Mouse (Mus musculus) forebrain, embryonic 16.5 days (tissue): ENCODE measurements around the gene Traf4. TPM values are rescaled to one million over a fixed set of nuclear protein-coding genes. Genes with fewer than 3 reads are reported as not detected.
A peak's percentile ranks its signal among the peaks of the same experiment; 100 is the strongest.

Source experiments
- ATAC-seq: fragments of 200-750 bp; cut with Nextera tagmentation; 2 replicates; pipeline ENCODE4 v1.8.0; 2017; ENCODE audit warnings: mild to moderate bottlenecking, moderate library complexity
- H3K27ac ChIP-seq: fragments of 300-500 bp; sonication (generic); 2 replicates; pipeline ENCODE4 v1.5.1; 2014; ENCODE audit warnings: low read length, control low read depth
- H3K27me3 ChIP-seq: fragments of 300-500 bp; sonication (generic); replicated peaks from 2 replicates; pipeline ENCODE4 v1.6.1; 2014; ENCODE audit warnings: low read length; ENCODE audit not compliant: control insufficient read depth, insufficient read depth
- H3K36me3 ChIP-seq: fragments of 300-500 bp; sonication (generic); 2 replicates; pipeline ENCODE4 v1.6.1; 2014; ENCODE audit not compliant: control insufficient read depth, insufficient read depth
- H3K4me1 ChIP-seq: fragments of 300-500 bp; sonication (generic); replicated peaks from 2 replicates; pipeline ENCODE4 v1.6.1; 2014; ENCODE audit warnings: low read length; ENCODE audit not compliant: control insufficient read depth, insufficient read depth
- H3K4me2 ChIP-seq: fragments of 300-500 bp; sonication (generic); 2 replicates; pipeline ENCODE4 v1.6.1; 2014; ENCODE audit warnings: mild to moderate bottlenecking, low read length, control low read depth
- H3K4me3 ChIP-seq: fragments of 300-500 bp; sonication (generic); replicated peaks from 2 replicates; pipeline ENCODE4 v1.5.1; 2014; ENCODE audit warnings: mild to moderate bottlenecking, low read length, control low read depth
- H3K9ac ChIP-seq: fragments of 300-500 bp; sonication (generic); replicated peaks from 2 replicates; pipeline ENCODE4 v1.6.1; 2014; ENCODE audit warnings: low read depth, low read length, control low read depth
- H3K9me3 ChIP-seq: fragments of 300-500 bp; sonication (generic); 2 replicates; pipeline ENCODE4 v1.6.1; 2016; ENCODE audit warnings: low read length; ENCODE audit not compliant: control insufficient read depth
- WGBS: fragments of 180-500 bp; shearing (Covaris S2); extraction: QIAGEN DNeasy Blood & Tissue Kit; methylation state at CpG from one replicate; pipeline ENCODE4 v1.1.7; 2014; 5-methylcytosine and 5-hydroxymethylcytosine counted together
- microRNA-seq: library from miRNA; unstranded; fragments of <30 nt; microRNA quantifications from one replicate; pipeline ENCODE4, GENCODE M21; 2017
- polyA plus RNA-seq: library from polyadenylated mRNA; unstranded; fragments of >200 nt; fragmentation: Nextera tagmentation; extraction: Ambion mirVana; gene quantifications from 2 replicates; pipeline ENCODE4 v1.2.1, GENCODE M21; 2015

The Traf4 gene
- polyA plus RNA-seq, 1 experiment from 2014 or later = 124 TPM

GRCm38 (mm10) chr11:78118467-78118866 is 46.9 kb downstream of the Traf4 start:
- no peak overlapping the region for H3K4me3 ChIP-seq
- no peak for ATAC-seq
- H3K27ac ChIP-seq = no peak overlapping the region
- H3K36me3 ChIP-seq = no peaks in the 10 kb centered on the region
- no peak overlapping the region for H3K9ac ChIP-seq
- H3K4me1 ChIP-seq = peaks cover 29% of the 10 kb centered on the region
- H3K4me2 ChIP-seq = no peak overlapping the region
- H3K27me3 ChIP-seq = no peaks in the 10 kb centered on the region
- no peaks in the 10 kb centered on the region for H3K9me3 ChIP-seq

DNA sequence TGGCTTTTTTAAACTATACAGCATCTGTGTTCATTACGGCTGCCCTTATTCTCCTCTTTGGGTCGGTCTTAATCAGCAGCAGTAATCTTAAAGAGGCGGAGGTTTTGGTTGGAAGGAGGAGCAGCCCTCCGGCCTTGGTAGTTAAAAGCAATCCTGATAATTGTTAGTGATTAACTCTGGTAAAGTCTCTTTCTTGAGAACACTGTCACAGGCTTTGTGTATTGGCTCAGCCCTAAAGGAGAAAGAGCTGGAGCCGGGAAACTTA is 49.3 kb downstream of the Traf4 start:
- WGBS = 1% methylated on average over 5 of the region's 5 CpGs
- peak overlapping the region; percentile 86 for H3K4me2 ChIP-seq
- H3K9me3 ChIP-seq = no peaks in the 10 kb centered on the region
- no peaks in the 10 kb centered on the region for H3K36me3 ChIP-seq
- H3K27ac ChIP-seq = peak overlapping the region; percentile 82
- H3K4me3 ChIP-seq = peak overlapping the region; percentile 72
- peaks cover 37% of the 10 kb centered on the region for H3K4me1 ChIP-seq
- no peak for ATAC-seq
- H3K9ac ChIP-seq = peak overlapping the region; percentile 78
- no peaks in the 10 kb centered on the region for H3K27me3 ChIP-seq

GRCm38 (mm10) chr11:78115367-78116145 is 49.8 kb downstream of the Traf4 start:
- Histone ChIP-seq H3K27me3 (no peaks in the 10 kb centered on the region), H3K4me1 (peaks cover 37% of the 10 kb centered on the region), H3K36me3 (no peaks in the 10 kb centered on the region), H3K27ac (peak overlapping the region; percentile 90), H3K9me3 (no peaks in the 10 kb centered on the region), H3K4me3 (peak overlapping the region; percentile 72), H3K9ac (peak overlapping the region; percentile 78), H3K4me2 (peak overlapping the region; percentile 86)
- peak; percentile 98 for ATAC-seq
- WGBS = under 1% methylated on average over 34 of the region's 37 CpGs

DNA sequence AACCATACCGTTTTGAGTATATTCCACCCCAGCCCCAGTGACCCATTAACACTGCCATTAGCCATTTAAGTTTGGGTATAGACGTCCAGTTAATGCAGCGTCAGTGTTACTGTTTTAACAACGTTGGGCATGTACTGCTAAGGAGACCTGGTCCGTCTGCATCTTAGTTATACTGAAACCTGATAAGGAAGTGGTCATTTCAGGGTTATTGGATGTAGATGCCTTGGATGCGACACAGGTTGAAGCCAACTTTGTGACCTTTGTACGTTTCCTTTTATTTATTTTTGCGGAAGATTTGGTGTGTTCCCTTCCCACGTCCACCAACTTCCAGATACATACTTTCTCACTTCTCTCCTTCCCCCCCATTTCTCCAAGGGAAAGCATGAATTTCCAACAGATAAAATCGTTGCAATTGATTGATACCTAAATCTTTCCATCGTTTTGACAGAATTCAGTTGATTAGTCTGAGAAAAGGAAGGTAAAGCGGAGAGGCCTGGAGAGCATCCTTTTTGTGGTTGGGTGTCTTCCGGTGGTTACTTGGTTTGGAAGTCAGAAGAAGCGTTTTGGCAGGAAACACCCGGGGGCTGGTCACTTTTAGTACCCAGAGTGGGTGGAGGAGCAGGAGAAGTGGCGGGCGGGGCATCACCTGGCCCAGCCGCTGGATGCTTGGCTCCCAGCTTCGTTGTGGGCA is 50.6 kb downstream of the Traf4 start:
- ATAC-seq = no peak
- WGBS = 10% methylated on average over 19 of the region's 19 CpGs
- H3K4me3 ChIP-seq = peak overlapping the region; percentile 72
- peak overlapping the region; percentile 90 for H3K27ac ChIP-seq
- H3K9ac ChIP-seq = peak overlapping the region; percentile 78
- H3K27me3 ChIP-seq = no peaks in the 10 kb centered on the region
- H3K4me1 ChIP-seq = peaks cover 37% of the 10 kb centered on the region
- peak overlapping the region; percentile 86 for H3K4me2 ChIP-seq
- H3K9me3 ChIP-seq = no peaks in the 10 kb centered on the region
- no peaks in the 10 kb centered on the region for H3K36me3 ChIP-seq

DNA sequence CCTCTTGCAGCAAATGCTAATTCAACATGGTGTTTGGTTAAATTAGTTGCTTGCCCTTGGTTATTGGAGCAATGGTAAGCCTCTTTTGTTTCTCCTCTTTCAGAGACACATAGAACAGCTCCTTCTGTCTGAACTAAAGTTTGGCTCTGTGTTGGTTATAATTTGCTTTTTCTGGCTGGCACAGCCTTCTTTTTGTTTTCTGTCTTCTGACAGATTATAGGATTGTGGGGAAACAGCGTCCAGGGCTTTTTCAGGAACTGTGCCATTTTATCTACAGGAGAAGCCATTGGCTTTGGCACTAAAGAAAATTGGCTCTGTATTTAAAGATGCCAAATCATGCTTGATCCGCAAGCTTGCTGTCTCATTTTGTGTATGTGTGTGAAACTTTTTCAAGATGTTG is 51.8 kb downstream of the Traf4 start:
- Histone ChIP-seq H3K4me1 (peaks cover 37% of the 10 kb centered on the region), H3K4me3 (no peak overlapping the region), H3K36me3 (no peaks in the 10 kb centered on the region), H3K9ac (no peak overlapping the region), H3K27me3 (no peaks in the 10 kb centered on the region), H3K27ac (peak overlapping the region; percentile 49; the same call in 1 of the 2 replicates), H3K4me2 (peak overlapping the region; percentile 86; the same call in 1 of the 2 replicates), H3K9me3 (no peaks in the 10 kb centered on the region)
- ATAC-seq = peak; percentile 43
- WGBS = 18% methylated on average over 2 of the region's 2 CpGs

Small RNA genes within 50 kb of the gene (microRNA-seq; reads per million reads assigned to microRNA genes)
- gene Mir7653 = not detected

Other genes with a start within 250 kb of the Traf4 start
- gene Sez6, start 234.8 kb downstream of the Traf4 start, polyA plus RNA-seq = 257 and 284 TPM in 2 replicates
- 20.6 and 23.0 TPM in 2 replicates for gene Phf12, start 182.8 kb downstream of the Traf4 start, polyA plus RNA-seq
- 29.5 and 33.8 TPM in 2 replicates for gene Dhrs13, start 133.3 kb downstream of the Traf4 start, polyA plus RNA-seq
- 101 and 106 TPM in 2 replicates for gene Flot2, start 127.7 kb downstream of the Traf4 start, polyA plus RNA-seq
- gene Eral1, start 85.2 kb downstream of the Traf4 start, polyA plus RNA-seq = 34.2 and 34.3 TPM in 2 replicates
- gene Fam222b, start 70.9 kb downstream of the Traf4 start, polyA plus RNA-seq = 18.8 and 21.1 TPM in 2 replicates
- gene Nek8, start 11.1 kb upstream of the Traf4 start, polyA plus RNA-seq = 5.1 and 6.0 TPM in 2 replicates
- gene Tlcd1, start 11.1 kb upstream of the Traf4 start, polyA plus RNA-seq = 5.4 and 6.5 TPM in 2 replicates
- 758 and 831 TPM in 2 replicates for gene Rpl23a, start 18.0 kb upstream of the Traf4 start, polyA plus RNA-seq
- gene Rab34, start 22.8 kb upstream of the Traf4 start, polyA plus RNA-seq = 53.9 and 56.9 TPM in 2 replicates
- 0.94 and 3.0 TPM in 2 replicates for gene Proca1, start 27.8 kb upstream of the Traf4 start, polyA plus RNA-seq
- gene Sdf2, start 80.2 kb upstream of the Traf4 start, polyA plus RNA-seq = 71.8 and 73.0 TPM in 2 replicates
- 33.7 and 34.6 TPM in 2 replicates for gene Supt6, start 80.4 kb upstream of the Traf4 start, polyA plus RNA-seq
- gene 2610507B11Rik, start 96.2 kb upstream of the Traf4 start, polyA plus RNA-seq = 56.4 and 58.6 TPM in 2 replicates
- not detected in 2 replicates for gene BC030499, start 125.3 kb upstream of the Traf4 start, polyA plus RNA-seq
- gene Spag5, start 135.9 kb upstream of the Traf4 start, polyA plus RNA-seq = 21.6 and 22.1 TPM in 2 replicates
- 152 and 186 TPM in 2 replicates for gene Aldoc, start 157.4 kb upstream of the Traf4 start, polyA plus RNA-seq
- gene Pigs, start 162.8 kb upstream of the Traf4 start, polyA plus RNA-seq = 61.1 and 61.4 TPM in 2 replicates
- 68.6 and 69.1 TPM in 2 replicates for gene Unc119, start 177.9 kb upstream of the Traf4 start, polyA plus RNA-seq
- gene Foxn1, start 221.0 kb upstream of the Traf4 start, polyA plus RNA-seq = not detected in 2 replicates